Mouse (Mus musculus): ENCODE results near the gene Cyp21a1.
"Not testable (repeated sequence)": the region's sequence is repeated elsewhere in the genome, so short reads cannot be mapped to it uniquely, and the experiment has no call there.

Cyp21a1 gene

DNA sequence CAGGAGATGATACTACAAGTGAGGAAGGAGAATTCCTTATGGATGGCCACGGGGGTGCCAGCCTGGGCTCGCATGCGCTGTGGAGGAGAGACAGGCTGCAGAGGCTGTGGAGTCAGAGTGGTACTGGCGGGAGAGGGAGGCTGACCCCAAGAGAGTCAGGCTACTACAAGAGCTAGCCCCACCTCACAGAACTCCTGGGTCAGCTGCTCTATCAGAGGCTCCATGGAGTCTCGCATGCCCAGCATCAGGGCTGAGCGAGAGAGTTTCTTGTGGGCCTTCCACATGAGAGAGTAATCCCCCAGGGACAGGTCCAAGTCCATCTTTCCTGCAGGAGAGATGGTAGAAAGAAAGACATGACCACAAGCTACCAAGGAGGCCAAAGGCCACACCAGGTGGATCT lies 994 bp downstream of the Cyp21a1 start:
- DNase-seq = not testable (repeated sequence)

DNA sequence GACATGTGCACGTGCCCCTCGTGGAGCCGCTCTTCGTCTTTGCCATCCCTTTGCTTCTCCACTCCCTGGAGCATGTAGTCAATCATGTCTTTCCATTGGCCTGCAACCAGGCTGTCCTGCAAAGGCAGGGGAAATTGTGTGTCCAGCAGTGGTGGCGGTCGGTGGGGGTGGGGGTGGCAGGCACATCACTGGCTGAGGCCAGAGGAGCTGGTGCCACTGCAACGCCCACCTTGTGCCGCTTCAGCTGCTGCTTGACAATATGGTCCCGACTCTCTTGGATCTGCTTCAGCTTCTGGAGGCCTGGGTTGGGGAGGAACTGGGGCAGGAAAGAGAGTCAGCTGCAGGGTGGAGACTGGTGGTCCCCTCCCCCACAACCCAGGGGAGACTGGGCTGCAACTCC lies 1.6 kb downstream of the Cyp21a1 start:
- not testable (repeated sequence) for DNase-seq

DNA sequence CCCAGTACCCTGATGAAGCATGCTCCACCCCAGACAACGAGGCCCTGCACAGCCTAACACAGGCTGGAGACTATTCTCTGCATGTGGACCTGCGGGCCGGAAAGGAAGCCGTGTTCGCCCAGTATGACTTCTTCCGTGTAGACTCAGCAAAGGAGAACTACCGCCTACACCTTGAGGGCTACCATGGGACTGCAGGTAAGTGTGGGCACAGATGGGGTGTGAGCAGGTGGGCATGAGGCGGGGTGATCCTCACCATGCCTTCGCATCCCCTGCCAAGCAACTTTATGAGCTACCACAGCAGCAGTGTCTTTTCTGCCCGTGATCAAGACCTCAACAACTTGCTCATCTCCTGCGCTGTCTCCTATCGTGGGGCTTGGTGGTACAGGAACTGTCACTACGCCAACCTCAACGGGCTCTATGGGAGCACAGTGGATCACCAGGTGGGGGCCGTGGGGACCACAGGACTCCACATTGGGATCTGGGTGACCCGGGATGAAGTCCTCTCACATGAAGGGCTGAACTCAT lies 3.5 kb downstream of the Cyp21a1 start:
- not testable (repeated sequence) for DNase-seq

DNA sequence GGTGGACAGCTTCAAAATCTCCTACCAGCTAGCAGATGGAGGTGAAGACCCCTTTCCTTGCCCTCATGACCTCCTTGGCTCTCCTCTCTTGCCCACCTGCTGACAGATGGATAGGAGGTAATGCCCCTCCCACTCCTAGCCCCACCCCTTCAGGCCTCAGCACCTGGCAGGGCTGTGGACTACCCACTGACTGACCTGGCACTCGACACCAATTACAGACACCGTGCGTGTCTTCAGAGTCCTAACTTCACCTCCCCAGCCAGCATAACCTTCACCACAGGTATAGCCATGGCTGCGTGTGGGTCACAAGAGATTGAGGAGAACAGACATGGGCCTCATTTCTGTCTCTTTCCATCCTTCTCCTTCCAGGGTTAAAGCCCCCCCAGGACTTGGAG lies 4.8 kb downstream of the Cyp21a1 start:
- DNase-seq = no peak

DNA sequence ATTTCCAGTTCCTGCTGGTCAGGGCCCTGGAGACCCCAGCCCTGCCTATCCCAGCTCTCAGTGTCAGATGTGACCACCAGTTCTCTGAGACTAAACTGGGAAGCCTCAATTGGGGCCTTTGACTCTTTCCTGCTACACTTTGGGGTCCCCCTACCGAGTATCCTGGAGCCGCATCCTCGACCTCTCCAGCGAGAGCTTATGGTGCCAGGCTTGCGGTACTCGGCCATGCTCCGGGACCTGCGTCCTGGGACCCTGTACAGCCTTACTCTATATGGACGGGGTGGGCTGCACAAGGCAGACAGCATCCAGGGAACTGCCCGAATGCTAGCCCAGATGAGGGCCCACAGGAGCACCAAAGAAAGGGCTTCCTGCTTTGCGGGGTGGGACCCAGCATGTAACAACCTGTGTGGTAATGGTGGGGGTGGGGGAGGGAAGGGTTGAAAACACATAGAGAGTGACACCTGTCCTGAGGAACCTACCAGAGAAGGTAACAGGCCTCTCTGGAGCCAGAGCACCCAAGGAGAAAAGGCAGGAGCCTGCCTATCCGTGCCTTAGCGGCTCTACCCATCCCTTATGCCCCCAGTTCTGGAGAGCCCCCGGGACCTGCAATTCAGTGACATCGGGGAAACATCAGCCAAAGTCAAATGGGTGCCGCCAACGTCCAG lies 5.4 kb downstream of the Cyp21a1 start:
- no peak for DNase-seq

DNA sequence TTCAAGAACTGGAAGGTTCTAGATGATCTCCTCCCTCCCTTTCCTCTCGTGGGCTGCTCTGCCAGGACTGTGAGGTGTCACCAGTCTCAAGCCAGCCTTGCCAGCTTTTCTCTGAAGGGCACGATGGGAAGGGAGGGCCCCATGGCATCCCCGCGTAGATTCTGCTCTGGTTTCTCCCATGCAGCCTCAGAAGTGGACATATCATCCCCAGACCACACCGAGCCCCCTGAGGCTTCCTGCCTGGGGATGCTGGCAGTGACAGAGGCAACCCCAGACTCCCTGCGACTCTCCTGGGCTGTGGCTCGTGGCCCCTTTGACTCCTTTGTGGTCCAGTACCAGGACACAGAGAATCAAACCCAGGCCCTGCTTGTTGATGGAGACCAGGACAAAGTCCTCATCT lies 6.3 kb downstream of the Cyp21a1 start:
- DNase-seq = not testable (repeated sequence)

DNA sequence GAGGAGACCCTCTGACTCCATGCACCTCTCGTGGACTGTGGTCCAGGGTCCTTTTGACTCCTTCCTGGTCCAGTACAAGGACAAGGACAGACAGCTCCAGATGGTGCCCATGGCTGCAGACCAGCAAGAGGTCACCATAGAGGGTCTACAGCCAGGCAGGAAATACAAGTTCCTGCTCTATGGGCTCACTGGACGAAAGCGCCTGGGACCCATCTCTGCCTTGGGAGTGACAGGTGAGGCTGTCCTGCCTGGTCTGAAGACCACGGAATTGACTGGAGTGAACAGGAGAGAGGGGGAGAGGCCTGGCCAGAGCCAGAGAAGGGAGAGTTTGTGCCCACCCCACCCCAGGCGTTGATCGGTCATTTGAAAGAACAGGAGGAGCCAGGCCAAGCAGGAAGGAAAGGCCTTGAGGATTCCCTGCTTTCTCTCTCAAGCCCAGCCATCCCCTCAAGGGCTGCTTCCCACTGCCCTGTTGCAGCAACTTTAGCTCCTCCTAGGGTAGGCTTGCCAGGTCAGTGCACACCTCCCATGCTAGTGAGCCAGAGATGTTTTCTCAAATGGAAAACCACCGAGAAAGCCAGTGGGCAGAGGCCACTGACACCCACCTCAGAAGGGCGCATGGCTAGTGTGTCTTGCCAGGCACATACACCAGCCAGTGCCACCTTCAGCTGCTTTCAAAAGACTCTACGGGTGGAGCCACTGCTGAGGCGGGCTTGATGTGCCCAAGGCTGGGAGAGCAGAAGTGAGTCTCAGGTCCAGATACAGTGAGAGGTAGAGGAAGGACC lies 7.0 kb downstream of the Cyp21a1 start:
- not testable (repeated sequence) for DNase-seq

DNA sequence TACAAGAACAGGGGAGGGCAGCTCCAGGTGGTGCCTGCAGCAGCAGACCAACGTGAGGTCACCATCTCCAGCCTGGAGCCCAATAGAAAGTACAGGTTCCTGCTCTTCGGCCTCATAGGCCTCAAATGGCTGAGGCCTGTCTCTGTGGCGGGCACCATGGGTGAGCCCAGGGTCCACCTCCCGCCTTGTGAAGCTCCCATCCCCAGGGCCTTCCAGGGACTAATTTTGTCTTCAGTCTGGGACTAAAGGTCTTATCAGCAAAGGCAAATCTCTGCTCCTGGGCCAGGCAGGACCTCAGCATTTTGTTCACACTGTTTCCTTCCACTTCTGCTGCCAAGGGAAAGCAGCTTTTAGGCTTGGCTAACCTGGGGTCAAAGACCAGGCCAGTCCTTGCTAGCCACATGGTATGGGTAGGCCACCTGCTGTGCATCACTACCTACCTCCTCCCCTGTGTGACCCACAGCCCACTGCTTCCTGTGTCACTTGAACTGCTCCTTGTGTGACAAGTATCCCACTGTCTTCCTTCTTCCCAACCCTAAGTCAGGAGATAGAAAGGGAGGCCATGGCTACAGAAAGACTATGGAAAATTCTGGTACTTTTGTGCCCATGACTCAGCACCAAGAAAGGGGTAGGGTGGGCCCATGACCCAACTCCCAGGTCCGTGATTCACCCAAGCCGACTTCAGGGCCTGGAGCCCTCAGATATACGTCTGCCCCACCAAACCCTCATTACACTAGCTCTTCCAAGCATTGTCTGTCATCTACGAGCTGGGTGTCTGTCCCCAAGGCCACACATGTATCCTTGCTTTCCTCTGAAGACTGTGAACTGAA lies 7.8 kb downstream of the Cyp21a1 start:
- no peak for DNase-seq

DNA sequence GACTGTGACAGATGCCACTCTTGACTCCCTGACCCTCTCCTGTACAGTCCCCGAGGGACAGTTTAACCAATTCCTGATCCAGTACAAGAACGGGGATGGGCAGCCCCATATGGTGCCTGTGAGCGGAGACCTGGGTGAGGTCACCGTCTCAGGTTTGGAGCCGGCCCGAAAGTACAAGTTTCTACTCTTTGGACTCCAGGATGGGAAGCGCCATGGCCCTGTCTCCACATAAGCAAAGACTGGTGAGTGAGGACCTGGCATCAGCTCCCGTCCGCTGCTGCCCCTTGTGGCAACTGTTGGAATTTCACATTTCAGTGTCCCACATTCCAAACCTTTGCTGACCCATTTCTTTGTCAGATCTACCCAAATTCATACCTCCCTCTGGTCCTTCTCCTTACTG lies 8.7 kb downstream of the Cyp21a1 start:
- DNase-seq = peak; percentile 25

DNA sequence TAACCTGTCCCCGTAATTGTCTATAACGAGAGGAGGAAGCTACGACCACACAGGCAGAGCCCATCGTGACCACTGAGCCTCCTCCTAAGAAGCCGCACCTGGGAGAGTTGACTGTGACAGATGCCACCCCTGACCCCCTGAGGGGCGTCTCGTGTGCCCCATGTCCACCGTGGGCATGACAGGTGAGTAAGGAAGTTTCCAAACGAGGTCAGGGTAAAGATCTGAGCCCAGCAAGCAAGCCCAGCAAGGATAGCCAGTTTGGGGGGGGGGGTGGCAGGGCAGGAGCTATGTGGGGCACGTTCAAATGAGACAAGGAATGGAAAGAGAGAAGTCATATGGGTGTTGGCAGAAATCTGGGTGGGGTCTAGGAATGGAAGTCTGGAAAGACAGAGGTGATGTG lies 9.3 kb downstream of the Cyp21a1 start:
- no peak for DNase-seq

DNA sequence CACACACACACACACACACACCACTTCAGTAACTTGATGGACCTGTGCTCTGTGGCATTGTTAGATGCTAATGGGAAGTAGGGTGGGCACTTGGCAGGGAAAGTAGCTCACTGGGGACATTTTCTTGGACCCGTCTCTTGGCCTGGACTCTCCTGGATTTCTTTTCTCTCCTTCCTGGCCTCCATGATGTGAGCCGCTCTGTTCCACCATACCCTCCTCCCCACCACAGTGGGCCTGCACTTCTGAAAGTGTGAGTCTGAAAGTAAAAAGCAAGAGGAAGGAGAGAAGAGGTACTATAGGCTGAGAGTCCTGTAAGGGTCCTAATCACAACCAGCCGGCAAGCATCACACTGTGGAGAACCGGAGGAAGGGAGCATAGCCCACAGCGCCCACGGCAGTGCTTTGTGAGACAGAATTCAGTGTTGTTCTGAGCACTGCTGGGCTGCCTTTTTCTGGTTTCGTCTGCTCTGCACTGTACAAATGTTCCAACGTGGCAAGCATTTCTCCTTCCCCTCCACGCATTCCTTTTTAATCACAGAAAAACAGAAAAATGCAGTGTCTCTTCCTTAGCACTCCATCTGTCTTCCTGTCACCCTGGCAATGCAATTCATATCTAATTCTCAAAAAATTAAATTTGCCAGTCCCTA lies 26.6 kb downstream of the Cyp21a1 start:
- no peak for DNase-seq

DNA sequence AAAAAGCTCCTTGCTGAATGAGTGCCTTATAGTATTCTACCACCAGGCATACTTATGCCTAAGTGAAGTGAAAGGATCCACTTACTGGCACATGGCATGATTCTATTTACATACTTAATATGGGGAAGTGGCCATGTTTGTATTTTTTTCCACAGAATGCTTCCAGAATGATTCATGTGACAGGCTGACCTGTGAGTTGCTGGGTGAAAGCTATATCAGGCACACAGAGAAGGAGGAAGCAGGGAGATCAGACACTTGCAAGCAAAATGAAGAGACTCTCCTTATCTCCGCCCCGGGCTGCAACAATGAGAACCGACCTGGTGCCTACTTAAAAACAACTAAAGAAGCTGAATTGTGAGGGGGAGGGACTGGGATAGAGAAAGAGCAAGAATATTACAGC lies 42.9 kb downstream of the Cyp21a1 start:
- DNase-seq = no peak
